Mouse (Mus musculus): ENCODE data around the gene Sgo2b.
"Not testable (repeated sequence)": the region's sequence is repeated elsewhere in the genome, so short reads cannot be mapped to it uniquely, and the experiment has no call there.

Gene Sgo2b

GRCm38 (mm10) chr8:63951626-63952377 is at the start of gene Sgo2b:
TSS of gene Sgo2b (minus strand) at chr8:63952248.
- no peak for DNase-seq (ENCODE audit: low spot score in 2 of 2)

GRCm38 (mm10) chr8:63970612-63971391 is 18.8 kb upstream of the Sgo2b start:
- DNase-seq (ENCODE audit: low spot score in 2 of 2), result not testable (repeated sequence)

- no peak for DNase-seq (ENCODE audit: low spot score in 2 of 2)
These were observed 9.2 kb upstream of the Sgo2b start for GRCm38 (mm10) chr8:63961032-63961785.

GRCm38 (mm10) chr8:63953802-63954201 is 1.8 kb upstream of the Sgo2b start:
- not testable (repeated sequence) for DNase-seq (ENCODE audit: low spot score in 2 of 2)

- DNase-seq (ENCODE audit: low spot score in 2 of 2), result no peak
These were observed 18.9 kb downstream of the Sgo2b start for GRCm38 (mm10) chr8:63933171-63933570.

GRCm38 (mm10) chr8:63929301-63930097 is 22.5 kb downstream of the Sgo2b start:
- no peak for DNase-seq (ENCODE audit: low spot score in 2 of 2)

- DNase-seq (ENCODE audit: low spot score in 2 of 2), result no peak
These were observed 30.6 kb downstream of the Sgo2b start for GRCm38 (mm10) chr8:63921257-63921960.

- DNase-seq (ENCODE audit: low spot score in 2 of 2), result no peak
These were observed 57.0 kb downstream of the Sgo2b start for GRCm38 (mm10) chr8:63895096-63895495.

GRCm38 (mm10) chr8:63878353-63878752 is 73.7 kb downstream of the Sgo2b start:
- DNase-seq (ENCODE audit: low spot score in 2 of 2), result no peak

GRCm38 (mm10) chr8:63877393-63877792 is 74.7 kb downstream of the Sgo2b start:
- no peak for DNase-seq (ENCODE audit: low spot score in 2 of 2)

GRCm38 (mm10) chr8:63876949-63877348 is 75.1 kb downstream of the Sgo2b start:
- no peak for DNase-seq (ENCODE audit: low spot score in 2 of 2)
